Mouse (Mus musculus): ENCODE measurements at regions not wholly inside any gene's neighbourhood (a gene's known extent, or its start where the extent isn't known, plus 50 kb on each side); places are given as distances from the start of the nearest gene placed in this dataset.

GRCm38 (mm10) chr10:17177054-17177453 is 546.0 kb upstream of the Cited2 start:
- H3K4me1 ChIP-seq (replicated peaks): peaks cover 3% of the 10 kb centered on the region; the same call in 1 of the 2 replicates
- 83% methylated on average over 1 of the region's 1 CpGs for WGBS

GRCm38 (mm10) chr10:17177503-17178278 is 545.3 kb upstream of the Cited2 start:
- Histone ChIP-seq H3K4me1 (replicated peaks) (peaks cover 3% of the 10 kb centered on the region; the same call in 1 of the 2 replicates), H3K4me2 (no peak overlapping the region), H3K9me3 (no peaks in the 10 kb centered on the region), H3K36me3 (no peaks in the 10 kb centered on the region), H3K9ac (replicated peaks) (no peak overlapping the region), H3K27ac (no peak overlapping the region), H3K27me3 (no peaks in the 10 kb centered on the region), H3K4me3 (replicated peaks) (no peak overlapping the region)
- no peak for ATAC-seq (ENCODE audit: insufficient number of reproducible peaks, insufficient read depth, low FRiP score, low TSS enrichment, low read depth)
- WGBS: 69% methylated on average over 4 of the region's 4 CpGs

More at GRCm38 (mm10) chr10:17177054-17177453, 546.0 kb upstream of the Cited2 start:
- Histone ChIP-seq H3K9me3 (no peaks in the 10 kb centered on the region), H3K4me2 (no peak overlapping the region), H3K27me3 (no peaks in the 10 kb centered on the region), H3K4me3 (replicated peaks) (no peak overlapping the region), H3K36me3 (no peaks in the 10 kb centered on the region), H3K9ac (replicated peaks) (no peak overlapping the region), H3K27ac (no peak overlapping the region)
- ATAC-seq (ENCODE audit: insufficient number of reproducible peaks, insufficient read depth, low FRiP score, low TSS enrichment, low read depth): no peak

- H3K4me2 ChIP-seq: no peak overlapping the region
- H3K4me1 ChIP-seq (replicated peaks): peaks cover 3% of the 10 kb centered on the region; the same call in 1 of the 2 replicates
- H3K36me3 ChIP-seq: no peaks in the 10 kb centered on the region
- H3K4me3 ChIP-seq (replicated peaks): no peak overlapping the region
- no peak for ATAC-seq (ENCODE audit: insufficient number of reproducible peaks, insufficient read depth, low FRiP score, low TSS enrichment, low read depth)
- no peak overlapping the region for H3K9ac ChIP-seq (replicated peaks)
- H3K27ac ChIP-seq: no peak overlapping the region
- H3K9me3 ChIP-seq: no peaks in the 10 kb centered on the region
- H3K27me3 ChIP-seq: no peaks in the 10 kb centered on the region
Measured at GRCm38 (mm10) chr10:17178627-17179026, 544.4 kb upstream of the Cited2 start.

GRCm38 (mm10) chr10:17184418-17184817 is 538.6 kb upstream of the Cited2 start:
- Histone ChIP-seq H3K4me2 (no peak overlapping the region), H3K27me3 (no peaks in the 10 kb centered on the region), H3K9ac (replicated peaks) (no peak overlapping the region), H3K4me3 (replicated peaks) (no peak overlapping the region), H3K36me3 (no peaks in the 10 kb centered on the region), H3K9me3 (0 out of 2 replicates have a peak, but pooled peaks cover 4% of the 10 kb centered on the region), H3K4me1 (replicated peaks) (no peaks in the 10 kb centered on the region), H3K27ac (no peak overlapping the region)
- 71% methylated on average over 2 of the region's 2 CpGs for WGBS
- ATAC-seq (ENCODE audit: insufficient number of reproducible peaks, insufficient read depth, low FRiP score, low TSS enrichment, low read depth): no peak

- ATAC-seq (ENCODE audit: insufficient number of reproducible peaks, insufficient read depth, low FRiP score, low TSS enrichment, low read depth): no peak
- no peaks in the 10 kb centered on the region for H3K36me3 ChIP-seq
- no peak overlapping the region for H3K9ac ChIP-seq (replicated peaks)
- WGBS: 53% methylated on average over 12 of the region's 12 CpGs
- H3K4me2 ChIP-seq: no peak overlapping the region
- no peaks in the 10 kb centered on the region for H3K27me3 ChIP-seq
- H3K9me3 ChIP-seq: no peaks in the 10 kb centered on the region
- H3K27ac ChIP-seq: no peak overlapping the region
- no peak overlapping the region for H3K4me3 ChIP-seq (replicated peaks)
- peaks cover 12% of the 10 kb centered on the region for H3K4me1 ChIP-seq (replicated peaks)
Measured at GRCm38 (mm10) chr10:17196205-17196604, 526.8 kb upstream of the Cited2 start.

- no peak for ATAC-seq (ENCODE audit: insufficient number of reproducible peaks, insufficient read depth, low FRiP score, low TSS enrichment, low read depth)
- no peak overlapping the region for H3K4me3 ChIP-seq (replicated peaks)
- no peak overlapping the region for H3K4me2 ChIP-seq
- peaks cover 14% of the 10 kb centered on the region for H3K4me1 ChIP-seq (replicated peaks)
- no peak overlapping the region for H3K27ac ChIP-seq
- no peaks in the 10 kb centered on the region for H3K9me3 ChIP-seq
- H3K9ac ChIP-seq (replicated peaks): no peak overlapping the region
- WGBS: 19% methylated on average over 1 of the region's 1 CpGs
- H3K36me3 ChIP-seq: no peaks in the 10 kb centered on the region
- no peaks in the 10 kb centered on the region for H3K27me3 ChIP-seq
Measured at GRCm38 (mm10) chr10:17196636-17197035, 526.4 kb upstream of the Cited2 start.

- ATAC-seq (ENCODE audit: insufficient number of reproducible peaks, insufficient read depth, low FRiP score, low TSS enrichment, low read depth): peak; percentile 31
- H3K9ac ChIP-seq (replicated peaks): no peak overlapping the region
- no peaks in the 10 kb centered on the region for H3K36me3 ChIP-seq
- no peaks in the 10 kb centered on the region for H3K27me3 ChIP-seq
- no peaks in the 10 kb centered on the region for H3K9me3 ChIP-seq
- H3K4me2 ChIP-seq: no peak overlapping the region
- no peak overlapping the region for H3K4me3 ChIP-seq (replicated peaks)
- H3K27ac ChIP-seq: peak overlapping the region; percentile 50; the same call in 1 of the 2 replicates
- peaks cover 21% of the 10 kb centered on the region for H3K4me1 ChIP-seq (replicated peaks)
- 58% methylated on average over 8 of the region's 8 CpGs for WGBS
Measured at GRCm38 (mm10) chr10:17200524-17201426, 522.2 kb upstream of the Cited2 start.

GRCm38 (mm10) chr10:17201427-17201745 is 521.6 kb upstream of the Cited2 start:
- 0 out of 2 replicates have a peak overlapping the region, but pooled peaks have one; percentile 50 for H3K27ac ChIP-seq
- H3K27me3 ChIP-seq: no peaks in the 10 kb centered on the region
- no peak overlapping the region for H3K4me2 ChIP-seq
- 81% methylated on average over 1 of the region's 1 CpGs for WGBS
- no peaks in the 10 kb centered on the region for H3K9me3 ChIP-seq
- ATAC-seq (ENCODE audit: insufficient number of reproducible peaks, insufficient read depth, low FRiP score, low TSS enrichment, low read depth): no peak
- H3K4me1 ChIP-seq (replicated peaks): peaks cover 17% of the 10 kb centered on the region
- no peak overlapping the region for H3K9ac ChIP-seq (replicated peaks)
- no peak overlapping the region for H3K4me3 ChIP-seq (replicated peaks)
- no peaks in the 10 kb centered on the region for H3K36me3 ChIP-seq

- Histone ChIP-seq H3K4me3 (replicated peaks) (no peak overlapping the region), H3K27me3 (no peaks in the 10 kb centered on the region), H3K9me3 (no peaks in the 10 kb centered on the region), H3K4me2 (no peak overlapping the region), H3K9ac (replicated peaks) (no peak overlapping the region), H3K4me1 (replicated peaks) (peaks cover 14% of the 10 kb centered on the region; the same call in 1 of the 2 replicates), H3K27ac (no peak overlapping the region), H3K36me3 (no peaks in the 10 kb centered on the region)
- ATAC-seq (ENCODE audit: insufficient number of reproducible peaks, insufficient read depth, low FRiP score, low TSS enrichment, low read depth): no peak
- WGBS: 33% methylated on average over 4 of the region's 4 CpGs
Measured at GRCm38 (mm10) chr10:17202556-17203415, 520.2 kb upstream of the Cited2 start.

- no peak overlapping the region for H3K9ac ChIP-seq (replicated peaks)
- H3K27me3 ChIP-seq: no peaks in the 10 kb centered on the region
- 67% methylated on average over 4 of the region's 4 CpGs for WGBS
- H3K4me3 ChIP-seq (replicated peaks): no peak overlapping the region
- H3K9me3 ChIP-seq: no peaks in the 10 kb centered on the region
- no peak for ATAC-seq (ENCODE audit: insufficient number of reproducible peaks, insufficient read depth, low FRiP score, low TSS enrichment, low read depth)
- H3K36me3 ChIP-seq: no peaks in the 10 kb centered on the region
- peaks cover 14% of the 10 kb centered on the region; the same call in 1 of the 2 replicates for H3K4me1 ChIP-seq (replicated peaks)
- H3K27ac ChIP-seq: no peak overlapping the region
- H3K4me2 ChIP-seq: no peak overlapping the region
Measured at GRCm38 (mm10) chr10:17203416-17204110, 519.5 kb upstream of the Cited2 start.

All from limb, embryonic 12.5 days (tissue).